Mouse (Mus musculus) liver, embryonic 13.5 days (tissue): ENCODE data around the gene Ube2q2. TPM values are rescaled to one million over a fixed set of nuclear protein-coding genes. Genes with fewer than 3 reads are reported as not detected.
A peak's percentile ranks its signal among the peaks of the same experiment; 100 is the strongest.
"Not testable (repeated sequence)": the region's sequence is repeated elsewhere in the genome, so short reads cannot be mapped to it uniquely, and the experiment has no call there.

Experiments
- ATAC-seq: fragments of 200-750 bp; cut with Nextera tagmentation; 2 replicates; pipeline ENCODE4 v1.8.0; 2017; ENCODE audit warnings: low read depth, mild to moderate bottlenecking, moderate number of reproducible peaks, moderate library complexity
- DNase-seq: peaks from one replicate; pipeline ENCODE4 v3.0.0; 2022
- H3K27ac ChIP-seq: fragments of 300-500 bp; sonication (generic); 2 replicates; pipeline ENCODE4 v1.5.1; 2015; ENCODE audit warnings: moderate library complexity, mild to moderate bottlenecking, inconsistent platforms
- H3K27me3 ChIP-seq: fragments of 300-500 bp; sonication (generic); 2 replicates; pipeline ENCODE4 v1.6.1; 2015; ENCODE audit warnings: mild to moderate bottlenecking, inconsistent platforms
- H3K36me3 ChIP-seq: fragments of 300-500 bp; sonication (generic); 2 replicates; pipeline ENCODE4 v1.6.1; 2015; ENCODE audit warnings: mild to moderate bottlenecking, inconsistent platforms
- H3K4me1 ChIP-seq: fragments of 300-500 bp; sonication (generic); replicated peaks from 2 replicates; pipeline ENCODE4 v1.6.1; 2015; ENCODE audit warnings: inconsistent platforms
- H3K4me2 ChIP-seq: fragments of 300-500 bp; sonication (generic); 2 replicates; pipeline ENCODE4 v1.6.1; 2015; ENCODE audit warnings: inconsistent platforms, mild to moderate bottlenecking, moderate library complexity
- H3K4me3 ChIP-seq: fragments of 300-500 bp; sonication (generic); replicated peaks from 2 replicates; pipeline ENCODE4 v1.5.1; 2015; ENCODE audit warnings: mild to moderate bottlenecking, inconsistent platforms
- H3K9ac ChIP-seq: fragments of 300-500 bp; sonication (generic); 2 replicates; pipeline ENCODE4 v1.6.1; 2015; ENCODE audit warnings: mild to moderate bottlenecking, inconsistent platforms
- H3K9me3 ChIP-seq: fragments of 300-500 bp; sonication (generic); replicated peaks from 2 replicates; pipeline ENCODE4 v1.6.1; 2016; ENCODE audit warnings: inconsistent platforms
- WGBS: fragments of 180-500 bp; shearing (Covaris S2); methylation state at CpG from one replicate; pipeline ENCODE4 v1.1.7; 2015; ENCODE audit not compliant: insufficient replicate concordance; 5-methylcytosine and 5-hydroxymethylcytosine counted together
- polyA plus RNA-seq: library from polyadenylated mRNA; unstranded; fragments of >200 nt; fragmentation: Nextera tagmentation; extraction: Ambion mirVana; gene quantifications from 2 replicates; pipeline ENCODE4 v1.2.1, GENCODE M21; 2015

Ube2q2 gene
- 15.6 and 18.2 TPM in 2 replicates for polyA plus RNA-seq

DNA sequence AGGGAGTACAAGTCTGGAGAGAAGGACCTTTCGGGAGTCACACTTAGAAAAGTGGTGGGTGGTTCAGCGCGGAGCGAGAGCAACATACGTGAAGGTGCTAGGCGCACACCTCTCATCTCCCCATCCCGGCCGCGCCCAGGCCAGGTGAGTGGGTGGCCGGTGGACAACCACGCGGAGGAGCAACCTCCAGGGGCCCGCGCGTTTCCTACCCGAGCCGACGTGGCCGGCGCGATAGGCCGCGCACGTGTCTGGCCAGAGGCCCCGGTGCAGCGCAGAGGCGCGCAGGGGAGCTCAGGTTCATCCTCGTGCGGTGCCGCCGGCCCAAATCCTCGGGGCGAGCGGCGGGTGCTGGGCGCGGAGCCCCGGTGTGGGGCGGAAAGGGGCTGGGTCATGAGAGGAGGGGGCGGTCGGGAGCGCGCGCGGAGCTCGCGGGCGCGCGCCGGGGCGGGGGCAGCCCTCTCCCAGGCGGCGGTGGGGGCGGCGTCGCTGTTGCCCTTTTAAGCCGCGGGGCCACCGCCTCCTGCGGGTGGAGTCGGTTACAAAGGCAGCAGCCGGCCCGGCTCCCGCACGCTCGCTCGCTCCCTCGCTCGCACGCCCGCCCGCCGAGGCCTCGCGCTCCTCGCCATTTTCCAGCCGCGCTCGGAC is at the start of gene Ube2q2:
Ube2q2 (plus strand) TSS at position 1 of the 645 bp plus-strand sequence.
- Histone ChIP-seq H3K27me3 (no peaks in the 10 kb centered on the region), H3K9ac (peak within 1 kb of the TSS; percentile 87), H3K4me1 (peaks cover 37% of the 10 kb centered on the region), H3K9me3 (no peaks in the 10 kb centered on the region), H3K4me3 (peak within 1 kb of the TSS; percentile 90), H3K36me3 (no peaks in the 10 kb centered on the region), H3K27ac (peak within 1 kb of the TSS; percentile 75), H3K4me2 (peak within 1 kb of the TSS; percentile 96)
- under 1% methylated on average over 63 of the region's 81 CpGs for whole genome bisulfite sequencing
- peak; percentile 77 for ATAC-seq
- peak; percentile 56 for DNase-seq

GRCm38 (mm10) chr9:55101117-55101516 is 47.5 kb upstream of the Ube2q2 start:
- DNase-seq = no peak
- ATAC-seq = no peak
- H3K36me3 ChIP-seq = no peaks in the 10 kb centered on the region
- no peak overlapping the region for H3K9ac ChIP-seq
- WGBS = 23% methylated on average over 3 of the region's 3 CpGs
- no peaks in the 10 kb centered on the region for H3K9me3 ChIP-seq
- H3K27ac ChIP-seq = no peak overlapping the region
- no peak overlapping the region for H3K4me2 ChIP-seq
- no peaks in the 10 kb centered on the region for H3K4me1 ChIP-seq
- H3K4me3 ChIP-seq = no peak overlapping the region
- H3K27me3 ChIP-seq = no peaks in the 10 kb centered on the region

GRCm38 (mm10) chr9:55102186-55102835 is 46.3 kb upstream of the Ube2q2 start:
- WGBS = 51% methylated on average over 8 of the region's 8 CpGs
- ATAC-seq (no peak), DNase-seq (no peak)

DNA sequence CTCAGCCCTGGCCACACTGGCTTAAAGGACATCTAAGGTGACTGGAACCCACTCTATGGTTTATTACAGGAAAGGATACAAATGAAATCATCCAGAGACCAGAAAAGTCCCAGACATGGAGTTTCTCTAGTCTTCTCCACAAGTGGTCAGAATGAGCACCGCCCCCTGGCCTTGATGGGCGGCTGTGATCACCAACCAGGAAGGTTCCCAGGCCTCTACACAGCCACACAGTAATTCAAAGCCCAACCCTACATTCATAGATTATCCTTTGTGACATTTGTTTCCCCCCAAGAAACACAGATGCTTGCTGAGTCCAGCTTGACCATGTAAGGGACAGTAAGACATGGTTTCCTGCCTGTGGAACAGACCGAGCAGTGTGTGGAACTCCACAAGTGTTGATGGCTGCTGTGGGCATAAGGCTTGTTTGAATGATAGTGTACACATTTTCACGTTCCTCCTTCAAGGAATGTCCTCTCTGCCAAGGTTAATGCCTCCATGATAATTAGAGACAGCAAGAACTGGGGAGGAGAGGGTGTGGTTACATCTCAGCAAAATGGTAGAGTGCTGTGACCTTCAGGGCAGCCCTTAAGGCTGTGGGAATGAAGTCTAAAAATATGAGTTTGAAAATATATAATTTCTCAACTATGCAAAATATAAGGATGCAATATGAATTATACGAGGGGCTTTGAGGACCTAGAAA is 45.6 kb upstream of the Ube2q2 start:
- H3K9me3 ChIP-seq = no peaks in the 10 kb centered on the region
- no peaks in the 10 kb centered on the region for H3K27me3 ChIP-seq
- H3K36me3 ChIP-seq = no peaks in the 10 kb centered on the region
- no peak overlapping the region for H3K27ac ChIP-seq
- WGBS = 58% methylated on average over 5 of the region's 5 CpGs
- H3K4me2 ChIP-seq = no peak overlapping the region
- H3K9ac ChIP-seq = no peak overlapping the region
- H3K4me1 ChIP-seq = no peaks in the 10 kb centered on the region
- no peak overlapping the region for H3K4me3 ChIP-seq
- ATAC-seq (no peak), DNase-seq (no peak)

More at GRCm38 (mm10) chr9:55102186-55102835, 46.3 kb upstream of the Ube2q2 start:
- no peak overlapping the region for H3K27ac ChIP-seq
- H3K9ac ChIP-seq = no peak overlapping the region
- H3K9me3 ChIP-seq = no peaks in the 10 kb centered on the region
- H3K36me3 ChIP-seq = no peaks in the 10 kb centered on the region
- no peak overlapping the region for H3K4me2 ChIP-seq
- H3K4me3 ChIP-seq = no peak overlapping the region
- no peaks in the 10 kb centered on the region for H3K4me1 ChIP-seq
- no peaks in the 10 kb centered on the region for H3K27me3 ChIP-seq

- H3K27me3 ChIP-seq = no peaks in the 10 kb centered on the region
- no peak overlapping the region for H3K4me3 ChIP-seq
- DNase-seq (peak; percentile 67), ATAC-seq (peak; percentile 88)
- H3K9me3 ChIP-seq = no peaks in the 10 kb centered on the region
- no peak overlapping the region for H3K27ac ChIP-seq
- 26% methylated on average over 16 of the region's 16 CpGs for WGBS
- no peak overlapping the region for H3K9ac ChIP-seq
- no peaks in the 10 kb centered on the region for H3K4me1 ChIP-seq
- no peak overlapping the region for H3K4me2 ChIP-seq
- H3K36me3 ChIP-seq = no peaks in the 10 kb centered on the region
Observed at GRCm38 (mm10) chr9:55110059-55110834, 38.4 kb upstream of the Ube2q2 start.

GRCm38 (mm10) chr9:55110835-55111217 is 37.8 kb upstream of the Ube2q2 start:
- not testable (repeated sequence) for H3K27ac ChIP-seq, H3K4me3 ChIP-seq, H3K4me1 ChIP-seq, ATAC-seq, H3K9ac ChIP-seq, H3K27me3 ChIP-seq, H3K36me3 ChIP-seq, DNase-seq, H3K9me3 ChIP-seq, H3K4me2 ChIP-seq
- 20% methylated on average over 3 of the region's 3 CpGs for WGBS

DNA sequence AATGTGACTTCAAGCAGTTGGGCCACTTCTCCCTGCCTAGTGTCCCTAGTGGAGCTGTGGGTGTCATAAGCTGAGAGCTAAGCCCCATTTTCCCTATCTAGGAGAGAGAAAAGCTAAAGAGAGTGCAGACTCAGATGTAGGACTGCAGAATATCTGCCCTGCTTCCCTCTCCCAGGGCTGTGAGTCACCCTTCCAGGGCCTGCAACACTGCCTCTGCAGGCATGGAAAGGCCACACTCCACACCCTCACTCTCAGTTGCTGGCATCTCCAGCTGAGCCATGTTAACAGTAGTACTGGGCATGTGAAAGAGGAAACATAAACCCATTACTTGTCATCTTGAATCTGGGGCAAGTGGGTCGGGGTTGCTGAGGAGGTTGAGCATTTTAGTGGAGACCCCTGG is 33.9 kb upstream of the Ube2q2 start:
- no peaks in the 10 kb centered on the region for H3K9me3 ChIP-seq
- 66% methylated on average over 1 of the region's 1 CpGs for WGBS
- H3K4me1 ChIP-seq = no peaks in the 10 kb centered on the region
- no peak overlapping the region for H3K4me2 ChIP-seq
- H3K27me3 ChIP-seq = no peaks in the 10 kb centered on the region
- H3K9ac ChIP-seq = no peak overlapping the region
- H3K4me3 ChIP-seq = no peak overlapping the region
- ATAC-seq = no peak
- DNase-seq = no peak
- H3K36me3 ChIP-seq = no peaks in the 10 kb centered on the region
- no peak overlapping the region for H3K27ac ChIP-seq

- 75% methylated on average over 5 of the region's 5 CpGs for whole genome bisulfite sequencing
- Histone ChIP-seq H3K4me1 (no peaks in the 10 kb centered on the region), H3K36me3 (no peaks in the 10 kb centered on the region), H3K4me3 (no peak overlapping the region), H3K4me2 (no peak overlapping the region), H3K27ac (no peak overlapping the region), H3K9ac (no peak overlapping the region), H3K9me3 (no peaks in the 10 kb centered on the region), H3K27me3 (no peaks in the 10 kb centered on the region)
- no peak for ATAC-seq
- DNase-seq = no peak
Observed at GRCm38 (mm10) chr9:55117293-55118055, 31.2 kb upstream of the Ube2q2 start.

GRCm38 (mm10) chr9:55122586-55122985 is 26.1 kb upstream of the Ube2q2 start:
- Histone ChIP-seq H3K4me2 (no peak overlapping the region), H3K4me3 (no peak overlapping the region), H3K9me3 (no peaks in the 10 kb centered on the region), H3K9ac (no peak overlapping the region), H3K27ac (no peak overlapping the region), H3K27me3 (no peaks in the 10 kb centered on the region), H3K36me3 (no peaks in the 10 kb centered on the region), H3K4me1 (peaks cover 3% of the 10 kb centered on the region; the same call in 1 of the 2 replicates)
- DNase-seq = no peak
- ATAC-seq = no peak
- 41% methylated on average over 3 of the region's 3 CpGs for WGBS

- Histone ChIP-seq H3K9ac (no peak overlapping the region), H3K27me3 (no peaks in the 10 kb centered on the region), H3K4me1 (peaks cover 3% of the 10 kb centered on the region; the same call in 1 of the 2 replicates), H3K4me3 (no peak overlapping the region), H3K4me2 (no peak overlapping the region), H3K36me3 (no peaks in the 10 kb centered on the region), H3K27ac (no peak overlapping the region), H3K9me3 (no peaks in the 10 kb centered on the region)
- ATAC-seq (no peak), DNase-seq (no peak)
- 24% methylated on average over 7 of the region's 7 CpGs for WGBS
Observed at GRCm38 (mm10) chr9:55125735-55126134, 22.9 kb upstream of the Ube2q2 start.
